Mouse (Mus musculus) stomach, postnatal 0 days (tissue): ENCODE measurements around the gene Thbs3.

Experiments used
- CTCF ChIP-seq: IDR thresholded peaks from 2 replicates; pipeline ENCODE4 v1.5.1; 2016; ENCODE audit warnings: antibody characterized with exemption, low read depth, mild to moderate bottlenecking, moderate library complexity
- EP300 ChIP-seq: optimal IDR thresholded peaks from 2 replicates; pipeline ENCODE3; 2016; ENCODE audit warnings: antibody characterized with exemption

DNA sequence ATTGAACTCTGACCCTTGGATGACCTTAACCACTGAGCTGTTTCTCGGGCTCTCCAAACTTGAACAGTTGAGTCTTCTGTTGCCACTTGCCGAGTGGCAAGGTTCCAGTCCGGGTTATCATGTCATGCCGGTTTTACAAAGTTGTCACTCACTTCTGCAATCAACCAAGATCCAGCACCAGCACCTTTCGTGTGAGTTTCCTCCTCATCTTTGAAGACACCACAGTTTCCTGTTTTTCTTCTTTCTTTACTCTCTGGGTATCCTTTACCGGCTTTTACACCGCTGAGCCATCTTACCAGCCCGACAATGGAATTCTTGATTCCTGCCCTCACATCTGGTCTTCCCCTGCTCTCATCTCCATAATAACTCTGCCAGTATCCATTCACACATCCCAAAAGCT lies 24.5 kb upstream of the Thbs3 start:
- TF ChIP-seq CTCF (no peak), EP300 (no peak)
